Mouse (Mus musculus) heart, adult 2 months (tissue): ENCODE measurements around the gene Bbs12.

ENCODE experiments used
- CTCF ChIP-seq: fragments of 200-600 bp; IDR thresholded peaks from 2 replicates; pipeline ENCODE4 v1.8.1; 2022; ENCODE audit warnings: antibody characterized with exemption, mild to moderate bottlenecking, moderate library complexity
- EP300 ChIP-seq: fragments of 200-500 bp; IDR thresholded peaks from 2 replicates; pipeline ENCODE4 v1.6.1; 2011; ENCODE audit warnings: low read depth, low read length, control low read depth; ENCODE audit not compliant: insufficient read depth
- POLR2A ChIP-seq: fragments of 200-500 bp; IDR thresholded peaks from 2 replicates; pipeline ENCODE4 v1.6.1; 2011; ENCODE audit warnings: mild to moderate bottlenecking, low read depth, low read length, control low read depth; ENCODE audit not compliant: insufficient read depth

DNA sequence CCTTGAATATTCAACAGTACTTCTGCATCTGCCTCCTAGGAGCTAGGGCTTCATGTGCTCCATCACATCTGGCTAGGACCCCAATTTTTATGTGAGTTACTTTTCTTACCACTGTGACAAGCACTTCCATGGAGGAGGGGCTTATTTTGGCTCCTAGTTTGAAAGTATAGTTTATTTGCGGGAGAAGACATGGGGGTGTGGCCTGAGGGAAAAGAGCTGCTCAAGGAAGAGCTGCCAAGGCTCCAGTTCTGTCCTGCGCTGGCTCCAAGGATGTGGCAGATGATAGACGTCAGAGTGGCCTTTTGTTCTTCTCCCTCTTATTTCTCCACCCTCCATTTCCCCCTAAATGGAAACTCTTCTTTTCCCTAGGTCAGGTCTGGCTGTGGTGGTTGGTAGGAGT, 53.6 kb downstream of the Bbs12 start:
- TF ChIP-seq CTCF (no peak), POLR2A (no peak), EP300 (no peak)
